Mouse (Mus musculus): ENCODE measurements around the gene Myo3b. TPM values are rescaled to one million over a fixed set of nuclear protein-coding genes. Genes with fewer than 3 reads are reported as not detected.
A peak's percentile ranks its signal among the peaks of the same experiment; 100 is the strongest.

The Myo3b gene
- polyA plus RNA-seq, 1 experiment from 2014 or later, result 0.70 TPM

GRCm38 (mm10) chr2:70339061-70339460 lies 300.1 kb downstream of the Myo3b start:
- ATAC-seq (ENCODE audit: low read depth), result no peak
- Histone ChIP-seq H3K4me2 (ENCODE audit: low read depth, low read length) (no peak overlapping the region), H3K4me1 (replicated peaks; ENCODE audit: control insufficient read depth, insufficient read depth, low read length) (peaks cover 37% of the 10 kb centered on the region), H3K27ac (ENCODE audit: low read length) (no peak overlapping the region), H3K9ac (ENCODE audit: low read length) (no peak overlapping the region), H3K36me3 (ENCODE audit: control insufficient read depth, insufficient read depth, low read length) (no peaks in the 10 kb centered on the region), H3K27me3 (ENCODE audit: control insufficient read depth, insufficient read depth, low read depth, low read length) (no peaks in the 10 kb centered on the region), H3K9me3 (ENCODE audit: control insufficient read depth, low read length) (no peaks in the 10 kb centered on the region), H3K4me3 (ENCODE audit: low read length) (no peak overlapping the region)
- WGBS, result 82% methylated on average over 7 of the region's 7 CpGs

- WGBS, result 48% methylated on average over 6 of the region's 6 CpGs
- Histone ChIP-seq H3K4me2 (ENCODE audit: low read depth, low read length) (no peak overlapping the region), H3K27me3 (ENCODE audit: control insufficient read depth, insufficient read depth, low read depth, low read length) (no peaks in the 10 kb centered on the region), H3K9me3 (ENCODE audit: control insufficient read depth, low read length) (no peaks in the 10 kb centered on the region), H3K4me3 (ENCODE audit: low read length) (no peak overlapping the region), H3K36me3 (ENCODE audit: control insufficient read depth, insufficient read depth, low read length) (no peaks in the 10 kb centered on the region), H3K27ac (ENCODE audit: low read length) (no peak overlapping the region), H3K9ac (ENCODE audit: low read length) (no peak overlapping the region), H3K4me1 (replicated peaks; ENCODE audit: control insufficient read depth, insufficient read depth, low read length) (peaks cover 36% of the 10 kb centered on the region)
- no peak for ATAC-seq (ENCODE audit: low read depth)
These were observed 300.6 kb downstream of the Myo3b start for GRCm38 (mm10) chr2:70339501-70339900.

- no peak for ATAC-seq (ENCODE audit: low read depth)
- H3K9me3 ChIP-seq (ENCODE audit: control insufficient read depth, low read length), result no peaks in the 10 kb centered on the region
- H3K4me3 ChIP-seq (ENCODE audit: low read length), result no peak overlapping the region
- H3K4me2 ChIP-seq (ENCODE audit: low read depth, low read length), result no peak overlapping the region
- WGBS, result 87% methylated on average over 8 of the region's 8 CpGs
- no peaks in the 10 kb centered on the region for H3K27me3 ChIP-seq (ENCODE audit: control insufficient read depth, insufficient read depth, low read depth, low read length)
- H3K36me3 ChIP-seq (ENCODE audit: control insufficient read depth, insufficient read depth, low read length), result no peaks in the 10 kb centered on the region
- no peak overlapping the region for H3K27ac ChIP-seq (ENCODE audit: low read length)
- H3K4me1 ChIP-seq (replicated peaks; ENCODE audit: control insufficient read depth, insufficient read depth, low read length), result peaks cover 30% of the 10 kb centered on the region
- no peak overlapping the region for H3K9ac ChIP-seq (ENCODE audit: low read length)
These were observed 301.3 kb downstream of the Myo3b start for GRCm38 (mm10) chr2:70340224-70340623.

- 67% methylated on average over 8 of the region's 8 CpGs for WGBS
- Histone ChIP-seq H3K4me2 (ENCODE audit: low read depth, low read length) (no peak overlapping the region), H3K9ac (ENCODE audit: low read length) (no peak overlapping the region), H3K27me3 (ENCODE audit: control insufficient read depth, insufficient read depth, low read depth, low read length) (no peaks in the 10 kb centered on the region), H3K36me3 (ENCODE audit: control insufficient read depth, insufficient read depth, low read length) (no peaks in the 10 kb centered on the region), H3K27ac (ENCODE audit: low read length) (no peak overlapping the region), H3K4me1 (replicated peaks; ENCODE audit: control insufficient read depth, insufficient read depth, low read length) (0 out of 2 replicates have a peak, but pooled peaks cover 3% of the 10 kb centered on the region), H3K4me3 (ENCODE audit: low read length) (no peak overlapping the region), H3K9me3 (ENCODE audit: control insufficient read depth, low read length) (no peaks in the 10 kb centered on the region)
- no peak for ATAC-seq (ENCODE audit: low read depth)
These were observed 306.2 kb downstream of the Myo3b start for GRCm38 (mm10) chr2:70345126-70345525.

GRCm38 (mm10) chr2:70347511-70347910 lies 308.6 kb downstream of the Myo3b start:
- H3K4me1 ChIP-seq (replicated peaks; ENCODE audit: control insufficient read depth, insufficient read depth, low read length), result 0 out of 2 replicates have a peak, but pooled peaks cover 3% of the 10 kb centered on the region
- no peak overlapping the region for H3K27ac ChIP-seq (ENCODE audit: low read length)
- no peaks in the 10 kb centered on the region for H3K27me3 ChIP-seq (ENCODE audit: control insufficient read depth, insufficient read depth, low read depth, low read length)
- 0 out of 2 replicates have a peak, but pooled peaks have one; percentile 28 for ATAC-seq (ENCODE audit: low read depth)
- no peaks in the 10 kb centered on the region for H3K9me3 ChIP-seq (ENCODE audit: control insufficient read depth, low read length)
- no peak overlapping the region for H3K4me3 ChIP-seq (ENCODE audit: low read length)
- no peaks in the 10 kb centered on the region for H3K36me3 ChIP-seq (ENCODE audit: control insufficient read depth, insufficient read depth, low read length)
- 4% methylated on average over 1 of the region's 1 CpGs for WGBS
- no peak overlapping the region for H3K9ac ChIP-seq (ENCODE audit: low read length)
- H3K4me2 ChIP-seq (ENCODE audit: low read depth, low read length), result no peak overlapping the region

GRCm38 (mm10) chr2:70348793-70349553 lies 310.0 kb downstream of the Myo3b start:
- no peak for ATAC-seq (ENCODE audit: low read depth)
- Histone ChIP-seq H3K9me3 (ENCODE audit: control insufficient read depth, low read length) (no peaks in the 10 kb centered on the region), H3K27ac (ENCODE audit: low read length) (no peak overlapping the region), H3K27me3 (ENCODE audit: control insufficient read depth, insufficient read depth, low read depth, low read length) (no peaks in the 10 kb centered on the region), H3K4me3 (ENCODE audit: low read length) (no peak overlapping the region), H3K36me3 (ENCODE audit: control insufficient read depth, insufficient read depth, low read length) (no peaks in the 10 kb centered on the region), H3K4me1 (replicated peaks; ENCODE audit: control insufficient read depth, insufficient read depth, low read length) (0 out of 2 replicates have a peak, but pooled peaks cover 3% of the 10 kb centered on the region), H3K9ac (ENCODE audit: low read length) (no peak overlapping the region), H3K4me2 (ENCODE audit: low read depth, low read length) (no peak overlapping the region)
- 57% methylated on average over 11 of the region's 11 CpGs for WGBS

GRCm38 (mm10) chr2:70352435-70353165 lies 313.7 kb downstream of the Myo3b start:
- no peaks in the 10 kb centered on the region for H3K36me3 ChIP-seq (ENCODE audit: control insufficient read depth, insufficient read depth, low read length)
- ATAC-seq (ENCODE audit: low read depth), result no peak
- WGBS, result 83% methylated on average over 10 of the region's 10 CpGs
- H3K27ac ChIP-seq (ENCODE audit: low read length), result no peak overlapping the region
- no peak overlapping the region for H3K4me3 ChIP-seq (ENCODE audit: low read length)
- H3K9ac ChIP-seq (ENCODE audit: low read length), result no peak overlapping the region
- H3K9me3 ChIP-seq (ENCODE audit: control insufficient read depth, low read length), result no peaks in the 10 kb centered on the region
- no peaks in the 10 kb centered on the region for H3K4me1 ChIP-seq (replicated peaks; ENCODE audit: control insufficient read depth, insufficient read depth, low read length)
- no peaks in the 10 kb centered on the region for H3K27me3 ChIP-seq (ENCODE audit: control insufficient read depth, insufficient read depth, low read depth, low read length)
- H3K4me2 ChIP-seq (ENCODE audit: low read depth, low read length), result no peak overlapping the region

- no peak for ATAC-seq (ENCODE audit: low read depth)
These were observed 315.1 kb downstream of the Myo3b start for GRCm38 (mm10) chr2:70354056-70354455.

GRCm38 (mm10) chr2:70355026-70355425 lies 316.1 kb downstream of the Myo3b start:
- WGBS, result 74% methylated on average over 2 of the region's 2 CpGs
- no peaks in the 10 kb centered on the region for H3K27me3 ChIP-seq (ENCODE audit: control insufficient read depth, insufficient read depth, low read depth, low read length)

More at GRCm38 (mm10) chr2:70354056-70354455, 315.1 kb downstream of the Myo3b start:
- Histone ChIP-seq H3K4me3 (ENCODE audit: low read length) (no peak overlapping the region), H3K36me3 (ENCODE audit: control insufficient read depth, insufficient read depth, low read length) (no peaks in the 10 kb centered on the region), H3K4me1 (replicated peaks; ENCODE audit: control insufficient read depth, insufficient read depth, low read length) (no peaks in the 10 kb centered on the region), H3K27me3 (ENCODE audit: control insufficient read depth, insufficient read depth, low read depth, low read length) (no peaks in the 10 kb centered on the region), H3K9ac (ENCODE audit: low read length) (no peak overlapping the region), H3K9me3 (ENCODE audit: control insufficient read depth, low read length) (no peaks in the 10 kb centered on the region), H3K27ac (ENCODE audit: low read length) (no peak overlapping the region), H3K4me2 (ENCODE audit: low read depth, low read length) (no peak overlapping the region)
- WGBS, result 73% methylated on average over 4 of the region's 4 CpGs

More at GRCm38 (mm10) chr2:70355026-70355425, 316.1 kb downstream of the Myo3b start:
- H3K4me3 ChIP-seq (ENCODE audit: low read length), result no peak overlapping the region
- no peak for ATAC-seq (ENCODE audit: low read depth)
- H3K27ac ChIP-seq (ENCODE audit: low read length), result no peak overlapping the region
- H3K9ac ChIP-seq (ENCODE audit: low read length), result no peak overlapping the region
- H3K4me1 ChIP-seq (replicated peaks; ENCODE audit: control insufficient read depth, insufficient read depth, low read length), result no peaks in the 10 kb centered on the region
- no peaks in the 10 kb centered on the region for H3K9me3 ChIP-seq (ENCODE audit: control insufficient read depth, low read length)
- H3K36me3 ChIP-seq (ENCODE audit: control insufficient read depth, insufficient read depth, low read length), result no peaks in the 10 kb centered on the region
- no peak overlapping the region for H3K4me2 ChIP-seq (ENCODE audit: low read depth, low read length)

Data from lung, embryonic 16.5 days (tissue).